Mouse (Mus musculus): Measurements from ENCODE around the gene Srp68.

DNA sequence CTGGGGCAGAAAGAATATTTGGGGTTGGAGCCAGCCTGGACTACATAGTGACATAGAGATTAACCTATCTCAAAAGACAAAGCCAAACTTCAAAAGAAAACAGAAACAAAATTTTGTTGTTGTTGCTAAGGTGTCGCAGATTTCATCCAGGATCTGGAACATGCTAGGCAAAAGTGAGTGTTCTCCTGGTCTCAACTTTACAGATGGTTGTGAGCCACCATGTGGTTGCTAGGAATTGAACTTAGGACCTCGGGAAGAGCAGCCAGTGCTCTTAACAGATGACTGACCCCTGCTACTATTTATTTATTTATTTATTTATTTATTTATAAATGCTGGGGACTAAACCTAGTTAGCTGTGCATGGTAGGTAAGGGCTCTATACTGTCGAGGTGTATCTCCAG is 77.7 kb downstream of the Srp68 start:
- TF ChIP-seq POLR2A (IDR thresholded peaks at IDR 0.05; ENCODE audit: extremely low read depth, insufficient read depth, low read length) (no peak), CTCF (IDR thresholded peaks at IDR 0.05; ENCODE audit: low read depth, low read length) (no peak)
